Mouse (Mus musculus) mammary gland, adult 2 months (tissue): ENCODE measurements around the gene Slc28a2. TPM values are rescaled to one million over a fixed set of nuclear protein-coding genes. Genes with fewer than 3 reads are reported as not detected.

Experiments
- polyA plus RNA-seq: library from polyadenylated mRNA; depleted of rRNA; stranded (reverse); fragments of >200 nt; gene quantifications from 2 replicates; pipeline ENCODE4 v1.2.3, GENCODE M21; 2012; ENCODE audit warnings: low replicate concordance; rRNA removed

Gene Slc28a2
- 13.1 and 28.3 TPM in 2 replicates for polyA plus RNA-seq

GRCm38 (mm10) chr2:122426200-122426599 is at the start of gene Slc28a2:
TSS of gene Slc28a2 (plus strand) at chr2:122426477.

GRCm38 (mm10) chr2:122484641-122485040 is 58.4 kb downstream of the Slc28a2 start, which contains the start of gene Gm14085:
TSS of gene Gm14085 (plus strand) at chr2:122484941.

Other genes with a start within 250 kb of the Slc28a2 start
- gene Patl2, start 240.3 kb upstream of the Slc28a2 start, polyA plus RNA-seq = not detected in 2 replicates
- not detected in 2 replicates for gene Terb2, start 240.2 kb upstream of the Slc28a2 start, polyA plus RNA-seq
- 12.8 and 27.6 TPM in 2 replicates for gene Sord, start 191.7 kb upstream of the Slc28a2 start, polyA plus RNA-seq
- gene Duox2, start 128.0 kb upstream of the Slc28a2 start, polyA plus RNA-seq = 0.70 and 1.9 TPM in 2 replicates
- 0.55 and 1.3 TPM in 2 replicates for gene Duoxa2, start 127.6 kb upstream of the Slc28a2 start, polyA plus RNA-seq
- gene Duoxa1, start 112.7 kb upstream of the Slc28a2 start, polyA plus RNA-seq = 17.6 and 23.6 TPM in 2 replicates
- 2.5 and 4.1 TPM in 2 replicates for gene Duox1, start 110.8 kb upstream of the Slc28a2 start, polyA plus RNA-seq
- gene Shf, start 57.3 kb upstream of the Slc28a2 start, polyA plus RNA-seq = 15.7 and 16.7 TPM in 2 replicates
- 2.0 and 3.1 TPM in 2 replicates for gene Gm14085, start 58.5 kb downstream of the Slc28a2 start, polyA plus RNA-seq
- gene Gatm, start 184.8 kb downstream of the Slc28a2 start, polyA plus RNA-seq = 10.6 and 15.1 TPM in 2 replicates
- gene AA467197, start 210.5 kb downstream of the Slc28a2 start, polyA plus RNA-seq = 0.32 and 0.33 TPM in 2 replicates